Mouse (Mus musculus) olfactory bulb, adult 2 months (tissue): Measurements from ENCODE around the gene Abl1. TPM values are rescaled to one million over a fixed set of nuclear protein-coding genes. Genes with fewer than 3 reads are reported as not detected.

Experiments used
- H3K27ac ChIP-seq: fragments of 200-500 bp; 2 replicates; pipeline ENCODE4 v1.5.1; 2012; ENCODE audit warnings: low read depth, low read length; ENCODE audit not compliant: insufficient read depth
- H3K4me1 ChIP-seq: fragments of 200-500 bp; 2 replicates; pipeline ENCODE4 v1.6.1; 2012; ENCODE audit warnings: low read length; ENCODE audit not compliant: control insufficient read depth, insufficient read depth
- H3K4me3 ChIP-seq: fragments of 200-500 bp; 2 replicates; pipeline ENCODE4 v1.5.1; 2012; ENCODE audit warnings: mild to moderate bottlenecking, low read depth, low read length, moderate library complexity; ENCODE audit not compliant: insufficient read depth
- CTCF ChIP-seq: fragments of 200-500 bp; IDR thresholded peaks from 2 replicates; pipeline ENCODE4 v1.5.1; 2012; ENCODE audit warnings: low read depth, mild to moderate bottlenecking, low read length, moderate library complexity; ENCODE audit not compliant: insufficient read depth
- POLR2A ChIP-seq: fragments of 200-500 bp; IDR thresholded peaks from 2 replicates; pipeline ENCODE4 v1.6.1; 2012; ENCODE audit warnings: mild to moderate bottlenecking, low read depth, low read length, moderate library complexity; ENCODE audit not compliant: insufficient read depth
- WGBS: fragments of 180-500 bp; shearing (Covaris S2); methylation state at CpG from one replicate; pipeline ENCODE4 v1.1.7; 2018; 5-methylcytosine and 5-hydroxymethylcytosine counted together
- polyA plus RNA-seq: library from polyadenylated mRNA; stranded (reverse); fragments of >200 nt; gene quantifications from 2 replicates; pipeline ENCODE4 v1.2.4, GENCODE M21; 2012; ENCODE audit warnings: low replicate concordance; ENCODE audit not compliant: missing spikeins, insufficient read depth, insufficient read length

Abl1 gene
- polyA plus RNA-seq = not detected in 2 replicates

DNA sequence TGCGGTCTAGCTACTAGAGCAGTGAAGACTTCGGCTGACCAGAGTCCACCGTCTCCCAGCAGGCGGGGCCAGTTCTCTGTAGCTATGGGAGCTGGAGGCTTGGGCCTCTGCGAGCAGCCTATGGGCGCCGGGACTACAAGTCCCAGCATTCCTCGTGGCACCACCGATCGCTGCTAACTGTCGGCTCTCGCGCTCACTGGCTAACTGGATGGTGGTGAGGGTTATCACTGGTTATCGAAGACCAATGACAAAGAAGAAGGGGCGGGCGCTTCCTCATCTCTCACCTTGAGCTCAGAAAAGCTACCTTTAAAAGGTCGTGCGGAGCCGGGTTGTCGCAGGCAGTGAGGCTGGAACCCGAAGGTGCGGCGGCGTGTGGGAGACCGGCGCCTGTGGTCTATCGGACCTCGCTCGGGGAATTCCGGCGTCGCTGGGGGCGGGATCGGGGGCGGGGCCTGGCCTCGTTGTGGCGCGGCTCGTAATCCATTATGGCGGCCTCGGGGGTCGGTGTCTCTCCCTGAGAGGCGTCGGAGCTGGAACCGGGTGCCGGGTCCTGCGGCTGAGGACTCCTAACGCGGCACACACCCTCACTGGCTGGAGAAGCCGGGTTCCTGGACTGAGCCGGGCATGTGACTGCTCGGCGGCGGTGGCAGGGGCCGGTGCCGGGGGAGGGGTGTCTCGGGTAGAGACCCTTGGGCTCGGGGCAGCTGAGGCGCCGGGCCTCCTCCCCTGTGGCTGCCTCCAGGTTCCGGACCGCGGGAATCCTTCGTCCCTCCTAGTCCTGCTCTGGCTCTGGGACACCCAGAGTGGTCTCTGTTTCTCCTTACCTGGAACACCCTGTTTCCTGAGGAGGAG is at the start of gene Abl1:
Gene Abl1, plus strand, starts transcription at position 303 of the 852 bp plus-strand sequence.
- peak within 1 kb of the TSS; percentile 87 for H3K4me3 ChIP-seq
- peak within 1 kb of the TSS; percentile 93 for H3K27ac ChIP-seq
- TF ChIP-seq POLR2A (peak; percentile 56; the same call in 1 of the 2 replicates), CTCF (no peak)
- H3K4me1 ChIP-seq = peaks cover 3% of the 10 kb centered on the region
- WGBS = under 1% methylated on average over 64 of the region's 64 CpGs

DNA sequence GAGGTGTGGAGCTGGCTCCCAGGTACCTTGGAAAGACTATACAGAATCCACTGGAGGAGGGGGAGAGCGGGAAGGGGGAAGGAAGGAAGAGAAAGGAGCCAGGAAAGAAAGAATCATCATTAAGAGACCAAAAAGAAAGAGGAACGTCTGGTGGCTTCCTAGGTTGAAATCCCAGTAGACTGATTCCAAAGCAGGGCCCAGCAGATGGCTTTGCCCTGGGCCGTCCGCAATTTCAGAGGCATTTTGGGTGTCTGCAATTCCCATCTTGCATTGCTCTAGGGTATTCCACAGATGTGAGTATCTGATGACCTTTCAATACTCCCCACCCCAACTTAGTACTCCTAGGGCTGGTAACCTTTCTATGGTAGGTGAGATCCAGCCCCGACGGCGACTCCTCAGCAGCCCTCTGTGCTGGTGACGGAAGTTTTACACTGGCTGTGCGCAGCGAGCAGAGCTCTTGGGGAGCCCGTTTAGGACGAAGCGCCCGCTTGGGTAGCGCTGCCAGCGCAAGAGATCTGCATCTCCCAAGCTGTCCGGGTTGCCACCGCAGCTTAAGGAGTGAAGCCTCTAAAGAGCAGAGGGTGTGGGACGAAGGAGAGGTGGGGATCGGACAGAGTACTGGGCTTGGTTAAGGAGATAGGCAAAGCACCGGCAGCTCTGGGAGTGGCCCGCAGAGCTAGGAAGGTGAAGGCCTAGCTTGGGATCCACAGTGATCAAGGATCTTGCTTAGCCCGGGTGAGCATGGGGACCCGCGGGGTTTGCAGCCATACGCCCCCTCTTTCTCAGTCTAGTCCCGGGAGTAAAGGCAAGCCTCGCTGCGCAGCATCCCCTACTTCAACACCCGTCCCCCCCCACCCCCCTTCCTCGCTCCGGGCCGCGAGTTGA is 49.4 kb upstream of the Abl1 start:
- 13% methylated on average over 34 of the region's 34 CpGs for WGBS

DNA sequence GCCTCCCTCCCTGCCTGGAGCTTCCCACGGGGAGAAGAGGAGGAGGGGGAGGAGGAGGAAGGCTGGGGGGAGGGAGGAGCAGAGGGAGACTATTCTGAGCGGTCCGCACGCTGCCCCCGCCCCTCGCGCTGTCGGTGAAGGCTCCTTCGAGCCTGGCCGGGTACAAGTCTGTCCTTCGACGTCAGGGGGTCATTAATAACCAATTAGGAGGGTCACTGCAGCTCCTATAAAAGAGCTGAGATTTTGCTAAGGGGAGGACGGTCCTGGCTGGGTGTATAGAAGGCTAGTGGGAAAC is 48.8 kb upstream of the Abl1 start:
- Histone ChIP-seq H3K4me1 (peaks cover 29% of the 10 kb centered on the region), H3K27ac (no peak overlapping the region), H3K4me3 (no peak overlapping the region)
- WGBS = 2% methylated on average over 13 of the region's 13 CpGs
- TF ChIP-seq POLR2A = no peak
- no peak for TF ChIP-seq CTCF

More for the DNA sequence above, 49.4 kb upstream of the Abl1 start:
- Histone ChIP-seq H3K27ac (no peak overlapping the region), H3K4me3 (no peak overlapping the region), H3K4me1 (peaks cover 29% of the 10 kb centered on the region)
- TF ChIP-seq POLR2A (no peak), CTCF (no peak)

DNA sequence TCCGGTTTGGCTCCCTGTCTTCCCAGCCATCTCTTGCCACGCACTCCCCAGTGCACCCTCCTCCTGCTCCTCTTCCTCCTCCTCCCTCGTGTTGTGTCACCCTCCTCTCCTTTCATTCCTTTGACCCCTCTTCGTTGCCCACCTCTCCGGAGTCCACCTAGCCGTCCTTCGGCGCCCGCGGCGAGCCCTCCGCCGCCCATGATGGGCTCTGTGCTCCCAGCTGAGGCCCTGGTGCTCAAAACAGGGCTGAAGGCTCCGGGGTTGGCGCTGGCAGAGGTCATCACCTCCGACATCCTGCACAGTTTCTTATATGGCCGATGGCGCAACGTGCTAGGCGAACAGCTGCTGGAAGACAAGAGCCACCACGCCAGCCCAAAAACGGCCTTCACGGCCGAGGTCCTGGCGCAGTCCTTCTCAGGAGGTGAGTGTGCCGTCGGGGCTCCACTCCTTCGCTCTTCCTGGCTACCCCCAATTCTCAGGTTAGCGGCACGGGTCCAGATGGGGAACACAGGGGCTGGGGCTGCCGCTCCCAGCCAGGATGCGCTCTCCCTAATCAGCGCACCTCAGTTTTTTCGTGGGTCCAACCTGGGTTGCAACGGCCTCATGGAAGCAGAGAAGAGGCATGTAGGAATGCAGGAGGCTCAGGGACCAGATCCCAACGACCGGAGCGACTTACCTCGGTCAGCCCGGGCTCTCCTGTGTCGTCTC is 48.1 kb upstream of the Abl1 start, which contains the start of gene Prdm12:
Gene Prdm12, plus strand, starts transcription at position 137 of the 708 bp plus-strand sequence.
- Histone ChIP-seq H3K4me3 (no peak within 1 kb of the TSS), H3K4me1 (peaks cover 29% of the 10 kb centered on the region), H3K27ac (no peak within 1 kb of the TSS)
- 3% methylated on average over 41 of the region's 41 CpGs for WGBS
- no peak for TF ChIP-seq CTCF
- no peak for TF ChIP-seq POLR2A

DNA sequence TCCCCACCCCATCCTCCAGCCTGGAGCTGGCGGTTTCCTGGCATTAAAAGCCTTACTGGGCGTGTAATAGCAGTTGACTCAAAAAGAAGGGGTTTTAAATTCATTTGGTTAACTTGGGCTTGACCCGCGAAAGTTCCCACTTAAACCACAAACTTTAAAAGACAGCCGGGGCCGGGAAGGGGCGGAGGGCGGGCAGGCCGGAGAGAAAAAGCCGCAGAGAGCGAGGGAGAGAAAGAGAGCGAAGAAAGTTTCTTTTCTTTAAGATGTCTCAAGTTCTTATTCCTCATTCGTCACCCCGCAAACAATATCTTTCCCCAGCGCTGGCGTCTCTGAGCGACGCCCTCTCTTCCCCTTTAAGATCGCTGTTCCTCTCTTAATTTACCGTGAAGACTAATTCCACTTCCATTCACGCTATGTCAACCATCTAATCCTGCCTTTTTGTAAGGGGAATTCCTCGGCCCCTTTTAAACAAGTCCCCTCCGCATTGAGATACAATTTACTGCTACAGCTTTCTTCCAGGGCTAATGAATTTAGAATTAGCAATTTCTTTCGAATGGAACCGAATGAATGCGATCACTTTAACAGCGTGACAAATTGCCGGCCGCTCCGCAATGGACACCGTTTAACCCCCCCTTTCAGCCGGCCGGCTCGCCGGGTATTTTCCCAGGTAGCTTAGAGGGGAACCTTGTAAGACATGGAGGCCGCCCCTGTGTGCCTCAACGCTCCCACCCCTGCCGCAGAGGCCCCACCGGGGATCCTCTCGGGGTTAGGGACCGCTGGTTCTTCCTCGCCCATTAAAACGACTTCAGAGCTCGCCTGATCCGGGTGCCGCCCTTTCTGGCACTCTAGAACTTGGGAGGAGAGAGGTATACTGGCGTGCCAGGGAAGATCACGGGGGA is 47.3 kb upstream of the Abl1 start:
- 2% methylated on average over 48 of the region's 48 CpGs for WGBS
- TF ChIP-seq POLR2A (no peak; the same call in 1 of the 2 replicates), CTCF (no peak)
- Histone ChIP-seq H3K4me1 (peaks cover 26% of the 10 kb centered on the region), H3K27ac (no peak overlapping the region), H3K4me3 (no peak overlapping the region)

DNA sequence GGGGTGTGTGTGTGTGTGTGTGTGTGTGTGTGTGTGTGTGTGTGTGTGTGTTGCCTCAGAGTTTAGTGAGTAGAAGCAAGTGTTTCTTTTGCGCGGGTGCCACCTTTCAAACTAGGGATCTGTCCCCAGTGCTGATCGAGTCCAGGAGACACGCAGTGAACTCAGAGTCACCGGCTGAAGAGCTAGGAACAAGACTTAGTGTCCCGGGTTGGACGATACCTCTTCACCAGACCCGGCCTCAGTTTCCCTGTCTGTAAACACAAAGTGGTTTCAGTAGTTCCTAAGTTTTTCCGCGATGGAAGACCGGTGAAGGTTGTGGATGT is 46.7 kb upstream of the Abl1 start:
- Histone ChIP-seq H3K4me3 (no peak overlapping the region), H3K4me1 (peaks cover 21% of the 10 kb centered on the region), H3K27ac (no peak overlapping the region)
- WGBS = 2% methylated on average over 11 of the region's 11 CpGs
- TF ChIP-seq POLR2A = no peak
- no peak for TF ChIP-seq CTCF

DNA sequence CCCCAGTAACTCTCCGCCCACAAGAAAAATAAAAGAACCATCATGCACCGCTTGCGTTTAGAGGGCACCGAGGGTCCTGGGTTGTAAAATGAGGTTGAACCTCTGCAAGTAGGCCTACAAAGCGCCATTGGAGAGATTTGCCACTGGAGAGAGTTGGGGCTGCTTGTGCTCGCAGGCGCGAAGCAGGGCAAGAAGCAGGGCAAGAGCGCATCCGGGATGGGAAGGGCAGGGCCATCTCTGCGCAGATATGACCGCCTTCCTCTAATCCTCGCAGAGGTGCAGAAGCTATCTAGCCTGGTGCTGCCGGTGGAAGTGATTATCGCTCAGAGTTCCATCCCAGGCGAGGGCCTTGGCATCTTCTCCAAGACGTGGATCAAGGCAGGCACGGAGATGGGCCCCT is 46.2 kb upstream of the Abl1 start:
- no peak overlapping the region for H3K27ac ChIP-seq

More for the DNA sequence above, 46.2 kb upstream of the Abl1 start:
- 23% methylated on average over 18 of the region's 18 CpGs for WGBS
- no peak for TF ChIP-seq CTCF
- no peak for TF ChIP-seq POLR2A
- Histone ChIP-seq H3K4me1 (peaks cover 16% of the 10 kb centered on the region), H3K4me3 (no peak overlapping the region)
